Mouse (Mus musculus) neural tube, embryonic 12.5 days (tissue): Measurements from ENCODE around the gene Spint2. TPM values are rescaled to one million over a fixed set of nuclear protein-coding genes. Genes with fewer than 3 reads are reported as not detected.
A peak's percentile ranks its signal among the peaks of the same experiment; 100 is the strongest.

ENCODE experiments used
- ATAC-seq: fragments of 200-750 bp; cut with Nextera tagmentation; 2 replicates; pipeline ENCODE4 v1.8.0; 2017; ENCODE audit warnings: low read depth, mild to moderate bottlenecking, moderate TSS enrichment, moderate library complexity; ENCODE audit not compliant: low FRiP score
- H3K27ac ChIP-seq: fragments of 300-500 bp; sonication (generic); 2 replicates; pipeline ENCODE4 v1.5.1; 2016
- H3K27me3 ChIP-seq: fragments of 300-500 bp; sonication (generic); replicated peaks from 2 replicates; pipeline ENCODE4 v1.6.1; 2016; ENCODE audit warnings: mild to moderate bottlenecking
- H3K36me3 ChIP-seq: fragments of 300-500 bp; sonication (generic); 2 replicates; pipeline ENCODE4 v1.6.1; 2016; ENCODE audit warnings: mild to moderate bottlenecking
- H3K4me1 ChIP-seq: fragments of 300-500 bp; sonication (generic); 2 replicates; pipeline ENCODE4 v1.6.1; 2016
- H3K4me2 ChIP-seq: fragments of 300-500 bp; sonication (generic); replicated peaks from 2 replicates; pipeline ENCODE4 v1.6.1; 2016; ENCODE audit warnings: mild to moderate bottlenecking
- H3K4me3 ChIP-seq: fragments of 300-500 bp; sonication (generic); 2 replicates; pipeline ENCODE4 v1.5.1; 2016
- H3K9ac ChIP-seq: fragments of 300-500 bp; sonication (generic); 2 replicates; pipeline ENCODE4 v1.6.1; 2016; ENCODE audit warnings: mild to moderate bottlenecking
- H3K9me3 ChIP-seq: fragments of 300-500 bp; sonication (generic); 2 replicates; pipeline ENCODE4 v1.6.1; 2016; ENCODE audit warnings: mild to moderate bottlenecking
- WGBS: fragments of 180-500 bp; shearing (Covaris S2); methylation state at CpG from one replicate; pipeline ENCODE4 v1.1.7; 2016; 5-methylcytosine and 5-hydroxymethylcytosine counted together
- polyA plus RNA-seq: library from polyadenylated mRNA; unstranded; fragments of >200 nt; fragmentation: Nextera tagmentation; extraction: Ambion mirVana; gene quantifications from 2 replicates; pipeline ENCODE4 v1.2.1, GENCODE M21; 2016

Spint2 gene
- polyA plus RNA-seq, 1 experiment from 2014 or later: 23.5 TPM

DNA sequence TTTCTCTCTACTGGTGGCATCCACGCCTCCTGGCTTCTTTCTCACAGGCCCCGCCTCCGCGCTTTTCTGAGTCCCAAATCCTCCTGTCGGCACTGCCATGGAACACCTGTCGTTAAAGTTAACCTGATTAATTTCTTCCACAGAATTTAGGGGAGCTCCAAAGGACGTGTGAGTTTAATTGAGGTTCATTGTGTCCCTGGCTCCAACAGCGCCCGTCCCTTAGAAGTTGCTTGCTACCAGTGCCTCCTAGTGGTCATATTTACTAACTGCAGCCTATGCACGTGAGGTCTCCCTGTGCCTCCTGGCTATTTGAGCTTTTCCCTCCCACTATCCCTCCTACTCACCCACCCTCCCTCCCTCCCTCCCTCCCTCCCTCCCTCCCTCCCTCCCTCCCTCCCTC, 15.3 kb upstream of the Spint2 start:
- no peaks in the 10 kb centered on the region for H3K9me3 ChIP-seq
- H3K36me3 ChIP-seq: no peaks in the 10 kb centered on the region
- no peak for ATAC-seq
- H3K27ac ChIP-seq: no peak overlapping the region
- no peak overlapping the region for H3K9ac ChIP-seq
- peaks cover 16% of the 10 kb centered on the region for H3K4me1 ChIP-seq
- H3K27me3 ChIP-seq: no peaks in the 10 kb centered on the region
- H3K4me2 ChIP-seq: no peak overlapping the region; the same call in 1 of the 2 replicates
- WGBS: 13% methylated on average over 10 of the region's 10 CpGs
- H3K4me3 ChIP-seq: no peak overlapping the region

DNA sequence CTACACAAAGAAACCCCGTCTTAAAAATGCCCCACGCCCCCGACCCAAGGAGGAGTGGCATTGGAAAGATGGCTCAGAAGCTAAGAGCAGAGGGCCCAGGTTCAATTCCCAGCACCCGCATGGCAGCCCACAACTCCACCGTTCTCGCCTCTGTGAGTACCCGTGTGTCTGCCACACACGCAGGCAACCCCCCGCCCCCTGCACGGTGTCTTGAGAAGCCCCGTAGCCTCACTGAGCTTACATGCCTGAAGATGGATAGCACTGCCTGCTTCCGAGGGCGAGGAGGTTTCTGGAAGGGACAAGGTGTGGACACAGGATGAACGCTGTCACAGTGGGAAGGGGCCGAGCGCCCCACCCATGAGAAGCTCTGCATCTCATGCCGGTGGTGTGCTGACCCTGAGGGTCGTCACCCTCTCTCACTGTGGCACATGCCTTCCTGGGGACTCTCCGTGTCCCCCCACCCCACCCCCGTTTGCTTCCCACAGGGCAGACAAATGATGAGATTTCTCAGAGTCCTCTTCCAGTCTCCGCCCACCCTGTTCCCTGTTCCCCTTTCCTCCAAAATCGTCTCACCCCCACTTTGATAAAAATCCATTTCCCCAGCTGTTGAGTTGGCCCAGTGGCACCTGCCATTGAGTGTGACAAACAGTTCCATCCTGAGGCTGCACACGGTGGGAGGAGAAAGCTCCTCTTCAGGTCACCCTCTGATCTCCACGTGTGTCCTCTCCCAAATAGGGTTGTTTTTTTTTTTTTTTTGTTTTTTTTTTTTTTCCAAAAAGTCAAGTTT, 14.3 kb upstream of the Spint2 start:
- H3K4me2 ChIP-seq: no peak overlapping the region
- WGBS: 83% methylated on average over 24 of the region's 24 CpGs
- H3K4me1 ChIP-seq: peaks cover 25% of the 10 kb centered on the region
- H3K36me3 ChIP-seq: no peaks in the 10 kb centered on the region
- H3K4me3 ChIP-seq: no peak overlapping the region
- no peak for ATAC-seq
- no peak overlapping the region for H3K27ac ChIP-seq
- no peaks in the 10 kb centered on the region for H3K27me3 ChIP-seq
- H3K9ac ChIP-seq: no peak overlapping the region
- H3K9me3 ChIP-seq: no peaks in the 10 kb centered on the region

DNA sequence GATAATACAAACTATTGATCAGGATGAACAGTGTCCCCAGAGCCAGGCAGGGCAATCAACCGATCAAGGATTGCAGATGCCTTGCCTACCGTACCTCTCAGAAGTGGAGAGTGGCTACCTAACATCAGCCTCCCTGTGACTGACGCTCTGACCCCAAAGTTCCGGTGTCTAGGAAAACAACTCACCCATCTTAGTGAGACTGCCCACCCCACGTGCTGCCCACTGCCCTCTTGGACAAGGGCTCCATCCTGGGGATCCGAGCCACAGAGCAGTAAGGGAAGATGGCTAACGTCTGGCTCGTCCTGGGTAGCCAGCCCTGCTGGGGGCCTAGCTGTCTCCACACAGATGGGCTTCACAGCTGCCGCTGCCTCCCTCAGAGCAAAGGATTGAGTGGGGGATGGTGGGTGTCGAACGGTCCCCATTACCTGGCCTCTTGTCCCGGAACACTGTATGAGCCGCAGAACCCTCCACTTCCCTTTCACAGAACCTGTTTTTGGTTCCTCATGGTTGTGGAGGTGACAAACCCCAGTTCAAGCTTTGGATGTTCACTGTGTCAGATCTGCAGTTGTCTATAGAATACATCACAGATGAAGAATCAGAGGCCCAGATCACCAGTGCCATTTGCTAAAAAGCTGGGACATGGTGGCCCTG, 12.5 kb upstream of the Spint2 start:
- Histone ChIP-seq H3K27ac (no peak overlapping the region; the same call in 1 of the 2 replicates), H3K36me3 (no peaks in the 10 kb centered on the region), H3K4me1 (peaks cover 37% of the 10 kb centered on the region), H3K27me3 (0 out of 2 replicates have a peak, but pooled peaks cover 3% of the 10 kb centered on the region), H3K9ac (no peak overlapping the region), H3K9me3 (no peaks in the 10 kb centered on the region), H3K4me3 (no peak overlapping the region), H3K4me2 (no peak overlapping the region)
- ATAC-seq: no peak
- 61% methylated on average over 13 of the region's 13 CpGs for WGBS

DNA sequence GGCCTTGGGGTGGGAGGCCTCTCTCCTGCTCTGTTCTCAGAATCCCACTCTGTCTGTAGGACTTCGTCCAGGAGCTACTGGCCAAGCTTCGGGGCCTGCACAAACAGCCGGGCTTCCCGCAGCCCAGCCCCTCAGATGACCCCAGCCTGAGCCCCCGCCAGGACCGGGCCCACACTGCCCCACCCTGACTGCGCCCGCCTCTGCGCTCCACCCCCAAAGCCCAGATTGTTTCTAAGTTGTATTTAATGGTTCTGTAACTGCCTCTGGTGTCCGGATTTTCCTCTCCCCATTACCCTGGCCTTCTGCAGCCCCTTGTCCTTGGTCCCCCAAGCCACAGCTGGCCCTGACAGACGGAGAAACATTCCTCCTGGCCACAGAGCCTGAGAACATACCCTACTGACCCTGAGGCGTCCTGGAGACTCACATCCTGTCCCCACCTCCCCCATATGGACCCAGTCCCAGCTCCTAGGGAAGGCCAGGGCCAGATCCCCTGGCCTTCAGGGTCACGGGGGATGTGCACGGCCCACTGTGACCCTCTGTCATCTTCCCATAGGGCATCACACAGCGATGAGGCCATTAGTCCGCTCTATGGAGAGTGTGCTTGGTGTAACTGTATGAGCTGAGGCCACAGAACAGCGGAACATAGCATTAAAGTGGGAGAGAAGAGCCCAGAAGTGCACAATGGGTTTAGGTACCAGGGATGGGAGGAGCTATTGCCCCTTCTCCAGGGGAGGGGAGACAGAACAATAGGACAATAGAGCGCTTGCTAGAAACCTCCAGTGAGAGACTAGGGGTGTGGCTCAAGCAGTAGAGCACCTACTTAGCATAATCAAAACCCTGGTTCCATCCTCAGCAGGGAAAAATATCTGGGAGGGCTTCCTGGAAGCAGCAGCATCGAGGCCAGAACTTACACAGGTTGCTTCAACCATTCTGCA, 11.7 kb upstream of the Spint2 start:
- peak overlapping the region; percentile 44; the same call in 1 of the 2 replicates for H3K9ac ChIP-seq
- no peak for ATAC-seq
- 15% methylated on average over 19 of the region's 19 CpGs for WGBS

DNA sequence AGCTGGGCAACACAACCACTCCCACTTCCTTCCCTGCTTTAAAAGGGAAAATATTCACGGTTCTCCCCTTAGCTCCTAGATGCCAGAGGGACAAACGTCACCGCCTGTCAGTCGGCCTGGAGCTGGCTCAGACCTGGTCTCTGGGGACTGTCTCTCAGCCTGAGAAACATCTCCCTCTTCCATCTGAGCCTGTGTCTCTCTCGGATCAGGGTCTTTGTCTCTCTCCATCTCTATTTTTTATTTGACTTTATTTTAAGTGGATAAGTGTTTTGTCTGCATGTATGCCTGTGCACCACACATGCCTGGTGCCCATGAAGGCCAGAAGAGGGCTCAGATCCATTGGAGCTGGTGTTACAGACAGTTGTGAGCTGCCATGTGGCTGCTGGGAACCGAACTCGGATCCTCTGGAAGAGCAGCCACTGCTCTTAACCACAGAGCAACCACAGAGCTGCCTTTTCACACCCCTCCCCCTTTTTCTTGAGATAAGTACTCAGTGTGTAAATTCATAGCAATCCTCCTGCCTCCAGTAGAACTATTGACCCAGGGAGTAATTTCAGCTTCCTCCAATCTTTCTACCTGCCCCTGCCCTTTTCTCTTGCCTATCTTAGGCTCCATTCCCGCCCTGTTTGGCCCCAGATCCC, 10.9 kb upstream of the Spint2 start:
- H3K36me3 ChIP-seq: no peaks in the 10 kb centered on the region

More for the DNA sequence above, 11.7 kb upstream of the Spint2 start:
- Histone ChIP-seq H3K4me3 (no peak overlapping the region), H3K27ac (peak overlapping the region; percentile 47; the same call in 1 of the 2 replicates), H3K4me2 (peak overlapping the region; percentile 27; the same call in 1 of the 2 replicates), H3K4me1 (peaks cover 38% of the 10 kb centered on the region), H3K36me3 (no peaks in the 10 kb centered on the region), H3K27me3 (0 out of 2 replicates have a peak, but pooled peaks cover 3% of the 10 kb centered on the region), H3K9me3 (no peaks in the 10 kb centered on the region)

DNA sequence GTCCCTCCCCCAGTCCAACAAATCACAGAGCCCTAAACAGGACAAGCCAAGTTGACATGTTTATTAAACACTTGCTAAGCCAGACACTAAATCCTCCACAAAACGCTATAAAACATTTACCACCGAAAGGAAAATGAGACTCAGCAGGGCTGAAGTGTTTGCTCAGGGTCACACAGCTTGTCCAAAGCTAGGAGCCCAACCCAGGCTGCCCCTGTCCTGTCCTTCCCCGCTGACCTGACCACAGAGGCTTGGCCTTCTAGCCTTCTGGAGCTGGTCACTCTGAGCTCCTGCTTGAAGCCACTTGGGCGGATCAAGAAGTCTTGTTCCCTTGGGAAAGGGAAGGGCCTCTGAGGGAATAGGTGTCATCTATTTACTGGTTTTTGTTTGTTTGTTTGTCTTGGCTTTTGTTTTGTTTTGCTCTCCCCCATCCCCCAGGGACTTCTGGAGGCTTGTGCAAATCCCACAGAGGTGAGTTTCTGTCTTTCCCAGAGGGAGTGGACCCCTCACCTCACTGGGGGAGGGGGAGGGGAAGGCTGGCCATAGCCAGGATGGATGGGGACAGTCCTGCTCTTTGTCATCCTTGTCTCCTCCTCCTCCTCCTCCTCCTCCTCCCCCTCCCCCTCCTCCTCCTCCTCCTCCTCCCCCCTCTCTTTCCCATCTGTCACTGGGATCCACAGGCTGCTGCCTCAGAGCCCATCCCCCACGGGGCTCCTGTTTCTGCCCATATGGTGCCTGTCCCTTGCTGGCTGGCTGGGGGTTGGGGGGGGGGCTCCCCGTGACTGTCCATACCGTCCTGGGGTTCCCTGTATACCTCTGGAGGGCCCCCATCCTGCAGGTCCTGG, 10.1 kb upstream of the Spint2 start:
- peak overlapping the region; percentile 88 for H3K4me2 ChIP-seq
- H3K9ac ChIP-seq: 0 out of 2 replicates have a peak overlapping the region, but pooled peaks have one; percentile 27
- H3K36me3 ChIP-seq: no peaks in the 10 kb centered on the region
- H3K27me3 ChIP-seq: 0 out of 2 replicates have a peak, but pooled peaks cover 5% of the 10 kb centered on the region
- WGBS: 13% methylated on average over 7 of the region's 7 CpGs
- no peak overlapping the region for H3K4me3 ChIP-seq
- H3K9me3 ChIP-seq: no peaks in the 10 kb centered on the region
- H3K27ac ChIP-seq: peak overlapping the region; percentile 51; the same call in 1 of the 2 replicates
- ATAC-seq: peak; percentile 38
- H3K4me1 ChIP-seq: peaks cover 38% of the 10 kb centered on the region

More for the DNA sequence above, 10.9 kb upstream of the Spint2 start:
- ATAC-seq: no peak; the same call in 1 of the 2 replicates
- H3K9me3 ChIP-seq: no peaks in the 10 kb centered on the region
- peak overlapping the region; percentile 88 for H3K4me2 ChIP-seq
- peak overlapping the region; percentile 51 for H3K27ac ChIP-seq
- H3K27me3 ChIP-seq: 0 out of 2 replicates have a peak, but pooled peaks cover 3% of the 10 kb centered on the region
- WGBS: 20% methylated on average over 8 of the region's 8 CpGs
- no peak overlapping the region for H3K4me3 ChIP-seq
- H3K9ac ChIP-seq: no peak overlapping the region
- H3K4me1 ChIP-seq: peaks cover 38% of the 10 kb centered on the region

DNA sequence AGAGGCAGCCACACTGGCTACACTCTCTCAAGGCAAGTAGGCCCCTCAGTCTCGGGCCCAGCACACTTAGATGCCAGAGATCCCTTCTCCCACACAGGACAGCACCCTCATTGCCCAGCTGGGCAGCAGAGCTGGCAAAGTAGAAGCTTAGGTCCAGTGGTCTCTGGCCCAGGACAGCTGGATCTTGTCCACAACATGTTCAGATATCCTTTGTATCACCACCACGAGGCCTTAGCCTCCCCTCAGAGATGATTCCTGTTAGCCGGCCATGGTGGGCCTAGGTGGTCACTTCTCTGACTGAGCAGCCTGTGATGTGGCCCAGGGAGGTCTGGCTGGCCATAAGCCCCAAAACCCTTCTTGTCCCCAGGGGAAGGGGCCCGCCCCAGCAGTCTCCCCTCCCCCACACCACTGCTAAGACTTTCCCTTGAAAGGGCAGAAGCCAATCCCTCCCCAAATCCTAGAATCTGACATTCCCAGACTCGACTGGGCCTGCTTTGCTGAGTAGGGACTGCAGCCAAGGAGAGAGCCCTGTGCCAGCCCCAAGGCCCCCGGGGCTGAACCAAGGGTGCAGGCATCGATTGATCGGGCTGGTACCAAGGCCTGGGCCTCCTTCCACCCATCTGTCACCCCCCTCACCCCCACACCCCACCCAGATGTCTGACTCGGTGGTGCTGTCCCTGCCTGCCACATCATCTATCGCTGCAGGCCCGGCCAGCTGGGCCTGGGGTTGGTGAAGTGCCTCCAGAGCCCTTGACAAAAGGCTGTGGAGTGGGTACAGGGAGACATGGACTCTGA, 9.2 kb upstream of the Spint2 start:
- peak overlapping the region; percentile 88 for H3K4me2 ChIP-seq
- no peak overlapping the region for H3K4me3 ChIP-seq

DNA sequence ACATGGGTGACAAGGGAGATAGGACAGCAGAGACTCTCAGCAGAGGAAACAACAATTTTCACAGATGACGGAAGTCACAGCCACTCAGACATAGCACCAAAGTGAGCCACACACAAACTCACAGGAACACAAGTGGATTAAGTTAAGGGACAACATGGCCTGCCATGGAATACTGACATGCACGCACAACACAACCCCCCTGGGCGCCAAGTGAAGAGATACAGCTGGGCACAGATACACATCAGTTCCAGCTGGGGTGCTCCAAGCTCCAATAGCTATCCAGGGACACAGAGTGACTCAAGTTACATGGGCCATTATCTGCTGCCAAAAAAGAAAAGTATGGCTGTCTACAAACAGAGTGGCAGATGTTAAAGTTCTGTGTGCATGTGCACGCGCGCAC, 8.1 kb upstream of the Spint2 start:
- no peaks in the 10 kb centered on the region for H3K36me3 ChIP-seq
- H3K27me3 ChIP-seq: peaks cover 8% of the 10 kb centered on the region; the same call in 1 of the 2 replicates
- no peaks in the 10 kb centered on the region for H3K9me3 ChIP-seq
- peaks cover 38% of the 10 kb centered on the region for H3K4me1 ChIP-seq
- no peak for ATAC-seq
- H3K27ac ChIP-seq: 0 out of 2 replicates have a peak overlapping the region, but pooled peaks have one; percentile 4
- no peak overlapping the region for H3K9ac ChIP-seq
- WGBS: 79% methylated on average over 6 of the region's 6 CpGs
- peak overlapping the region; percentile 41 for H3K4me3 ChIP-seq
- peak overlapping the region; percentile 88 for H3K4me2 ChIP-seq

More for the DNA sequence above, 9.2 kb upstream of the Spint2 start:
- Histone ChIP-seq H3K9me3 (no peaks in the 10 kb centered on the region), H3K4me1 (peaks cover 38% of the 10 kb centered on the region), H3K27ac (peak overlapping the region; percentile 47), H3K9ac (no peak overlapping the region), H3K27me3 (0 out of 2 replicates have a peak, but pooled peaks cover 5% of the 10 kb centered on the region), H3K36me3 (no peaks in the 10 kb centered on the region)
- no peak; the same call in 1 of the 2 replicates for ATAC-seq
- 38% methylated on average over 11 of the region's 11 CpGs for WGBS

DNA sequence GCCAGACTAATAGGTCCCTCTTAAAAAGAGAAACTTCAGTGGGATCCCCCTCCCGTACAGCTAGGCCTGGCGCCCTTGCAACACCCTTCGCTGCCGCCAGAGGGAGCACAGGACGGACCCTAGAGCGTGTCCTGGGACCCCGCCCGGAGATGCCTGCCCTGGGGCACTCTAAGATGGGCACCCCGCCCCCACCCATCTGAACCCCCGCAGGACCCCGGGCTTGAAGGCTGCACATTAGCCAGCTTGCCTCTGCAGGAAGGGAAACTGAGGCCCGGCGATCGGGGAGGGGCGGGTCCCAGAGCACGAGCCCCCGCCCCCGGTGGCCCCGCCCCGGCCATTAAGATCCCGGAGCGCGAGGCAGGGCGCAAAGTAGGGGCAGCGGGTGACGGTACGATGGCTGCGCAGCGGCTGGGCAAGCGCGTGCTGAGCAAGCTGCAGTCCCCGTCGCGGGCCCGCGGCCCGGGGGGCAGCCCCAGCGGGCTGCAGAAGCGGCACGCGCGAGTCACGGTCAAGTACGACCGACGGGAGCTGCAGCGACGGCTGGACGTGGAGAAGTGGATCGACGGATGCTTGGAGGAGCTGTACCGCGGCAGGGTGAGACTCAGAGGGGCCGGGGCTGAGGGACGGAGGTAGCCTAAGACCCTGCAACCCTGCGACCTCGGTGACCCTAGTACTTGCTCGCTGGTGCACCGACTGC, 7.4 kb upstream of the Spint2 start, which contains the start of gene Ppp1r14a:
Gene Ppp1r14a (plus strand): TSS at position 367 of the 697 bp plus-strand sequence.
- ATAC-seq: peak; percentile 17; the same call in 1 of the 2 replicates
- Histone ChIP-seq H3K36me3 (no peaks in the 10 kb centered on the region), H3K27me3 (peaks cover 12% of the 10 kb centered on the region; the same call in 1 of the 2 replicates), H3K27ac (0 out of 2 replicates have a peak within 1 kb of the TSS, but pooled peaks have one; percentile 4), H3K9me3 (no peaks in the 10 kb centered on the region), H3K4me2 (peak within 1 kb of the TSS; percentile 88), H3K4me1 (peaks cover 38% of the 10 kb centered on the region), H3K9ac (peak within 1 kb of the TSS; percentile 50), H3K4me3 (peak within 1 kb of the TSS; percentile 41)
- under 1% methylated on average over 59 of the region's 59 CpGs for WGBS
